Mouse (Mus musculus) spleen, adult 2 months (tissue): ENCODE results near the gene Tex45.

ENCODE experiments used
- CTCF ChIP-seq: fragments of 200-500 bp; IDR thresholded peaks from 2 replicates; pipeline ENCODE4 v1.5.1; 2011; ENCODE audit warnings: mild to moderate bottlenecking, inconsistent platforms; ENCODE audit not compliant: insufficient read depth, insufficient read length, insufficient replicate concordance; ENCODE audit errors: extremely low read depth
- POLR2A ChIP-seq: fragments of 200-500 bp; IDR thresholded peaks from 2 replicates; pipeline ENCODE4 v1.6.1; 2011; ENCODE audit warnings: low read depth, low read length, inconsistent platforms

DNA sequence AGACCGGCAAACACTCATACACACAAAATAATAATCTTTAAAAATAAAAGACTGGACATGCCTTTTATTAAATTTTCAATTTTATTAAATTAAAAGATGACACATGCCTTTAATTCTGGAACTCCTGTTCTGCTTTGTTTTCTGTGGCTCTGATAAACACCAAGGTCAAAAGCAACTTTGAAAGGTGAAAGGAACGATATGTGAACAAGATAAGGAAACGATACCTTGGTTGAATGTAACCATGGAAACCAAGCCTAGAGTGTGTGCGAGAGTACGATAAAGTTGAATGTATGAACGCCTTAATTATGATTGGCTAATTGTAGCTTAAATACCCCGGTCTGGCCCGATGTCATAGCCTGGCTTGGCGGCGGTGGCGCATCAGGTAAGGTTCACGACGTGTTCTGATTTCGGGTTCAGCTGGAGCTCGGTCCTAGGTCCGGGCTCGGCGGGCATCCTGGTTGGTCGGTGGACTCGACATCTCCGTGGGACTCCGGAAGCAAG lies 11.6 kb downstream of the Tex45 start:
- TF ChIP-seq POLR2A, result no peak
- TF ChIP-seq CTCF, result no peak
